Mouse (Mus musculus): ENCODE results near the gene Pate2. TPM values are rescaled to one million over a fixed set of nuclear protein-coding genes. Genes with fewer than 3 reads are reported as not detected.
"Not testable (repeated sequence)": the region's sequence is repeated elsewhere in the genome, so short reads cannot be mapped to it uniquely, and the experiment has no call there.

The Pate2 gene
- polyA plus RNA-seq, 1 experiment from 2014 or later = 2.4 TPM

- H3K27ac ChIP-seq (replicated peaks) = no peak overlapping the region
- no peak for ATAC-seq (ENCODE audit: low FRiP score, low read depth)
- H3K36me3 ChIP-seq = no peaks in the 10 kb centered on the region
- no peaks in the 10 kb centered on the region for H3K4me1 ChIP-seq
- H3K9me3 ChIP-seq = no peaks in the 10 kb centered on the region
- WGBS = 33% methylated on average over 2 of the region's 2 CpGs
- no peaks in the 10 kb centered on the region for H3K27me3 ChIP-seq
- no peak overlapping the region for H3K9ac ChIP-seq (replicated peaks)
- no peak overlapping the region for H3K4me3 ChIP-seq
- H3K4me2 ChIP-seq (replicated peaks) = no peak overlapping the region
Observed at GRCm38 (mm10) chr9:35614005-35614404, 43.9 kb downstream of the Pate2 start.

GRCm38 (mm10) chr9:35616784-35617183 is 46.7 kb downstream of the Pate2 start:
- not testable (repeated sequence) for H3K4me3 ChIP-seq; ATAC-seq (ENCODE audit: low FRiP score, low read depth); H3K27me3 ChIP-seq; H3K9ac ChIP-seq (replicated peaks); H3K9me3 ChIP-seq; H3K27ac ChIP-seq (replicated peaks); H3K36me3 ChIP-seq; H3K4me1 ChIP-seq; H3K4me2 ChIP-seq (replicated peaks)
- 80% methylated on average over 2 of the region's 2 CpGs for WGBS

GRCm38 (mm10) chr9:35632981-35633380 is 62.9 kb downstream of the Pate2 start:
- 96% methylated on average over 1 of the region's 1 CpGs for WGBS
- H3K9ac ChIP-seq (replicated peaks) = no peak overlapping the region
- no peak overlapping the region for H3K27ac ChIP-seq (replicated peaks)
- H3K4me2 ChIP-seq (replicated peaks) = no peak overlapping the region
- peaks cover 3% of the 10 kb centered on the region; the same call in 1 of the 2 replicates for H3K9me3 ChIP-seq
- no peaks in the 10 kb centered on the region for H3K36me3 ChIP-seq
- H3K27me3 ChIP-seq = no peaks in the 10 kb centered on the region
- H3K4me3 ChIP-seq = no peak overlapping the region
- no peak for ATAC-seq (ENCODE audit: low FRiP score, low read depth)
- H3K4me1 ChIP-seq = no peaks in the 10 kb centered on the region

- Histone ChIP-seq H3K9me3 (0 out of 2 replicates have a peak, but pooled peaks cover 5% of the 10 kb centered on the region), H3K4me1 (no peaks in the 10 kb centered on the region), H3K36me3 (no peaks in the 10 kb centered on the region), H3K4me3 (no peak within 1 kb of the TSS), H3K27me3 (no peaks in the 10 kb centered on the region), H3K4me2 (replicated peaks) (no peak within 1 kb of the TSS), H3K9ac (replicated peaks) (no peak within 1 kb of the TSS), H3K27ac (replicated peaks) (no peak within 1 kb of the TSS)
- WGBS = 75% methylated on average over 1 of the region's 1 CpGs
- ATAC-seq (ENCODE audit: low FRiP score, low read depth) = no peak
Observed at GRCm38 (mm10) chr9:35648102-35648501, 78.0 kb downstream of the Pate2 start, which contains the start of gene Pate3. Gene Pate3, minus strand, starts transcription at chr9:35648202.

GRCm38 (mm10) chr9:35673557-35673956 is 103.5 kb downstream of the Pate2 start:
- WGBS = 83% methylated on average over 2 of the region's 2 CpGs
- no peaks in the 10 kb centered on the region for H3K4me1 ChIP-seq
- no peaks in the 10 kb centered on the region for H3K36me3 ChIP-seq
- H3K9me3 ChIP-seq = 0 out of 2 replicates have a peak, but pooled peaks cover 5% of the 10 kb centered on the region
- H3K9ac ChIP-seq (replicated peaks) = no peak overlapping the region
- no peak for ATAC-seq (ENCODE audit: low FRiP score, low read depth)
- H3K4me3 ChIP-seq = no peak overlapping the region
- H3K27me3 ChIP-seq = no peaks in the 10 kb centered on the region
- H3K4me2 ChIP-seq (replicated peaks) = no peak overlapping the region
- H3K27ac ChIP-seq (replicated peaks) = no peak overlapping the region

- WGBS = 49% methylated on average over 1 of the region's 1 CpGs
Observed at GRCm38 (mm10) chr9:35687013-35687412, 116.9 kb downstream of the Pate2 start, which contains the start of gene Pate1. Gene Pate1, minus strand, starts transcription at chr9:35687390.

GRCm38 (mm10) chr9:35691924-35692323 is 121.8 kb downstream of the Pate2 start:
- no peak overlapping the region for H3K27ac ChIP-seq (replicated peaks)
- H3K4me2 ChIP-seq (replicated peaks) = no peak overlapping the region
- H3K4me3 ChIP-seq = no peak overlapping the region
- no peaks in the 10 kb centered on the region for H3K36me3 ChIP-seq
- peaks cover 8% of the 10 kb centered on the region; the same call in 1 of the 2 replicates for H3K9me3 ChIP-seq
- H3K4me1 ChIP-seq = no peaks in the 10 kb centered on the region
- ATAC-seq (ENCODE audit: low FRiP score, low read depth) = no peak
- no peaks in the 10 kb centered on the region for H3K27me3 ChIP-seq
- H3K9ac ChIP-seq (replicated peaks) = no peak overlapping the region

More at GRCm38 (mm10) chr9:35687013-35687412, 116.9 kb downstream of the Pate2 start, which contains the start of gene Pate1:
- Histone ChIP-seq H3K4me1 (no peaks in the 10 kb centered on the region), H3K27me3 (no peaks in the 10 kb centered on the region), H3K4me3 (no peak within 1 kb of the TSS), H3K36me3 (no peaks in the 10 kb centered on the region), H3K9ac (replicated peaks) (no peak within 1 kb of the TSS), H3K27ac (replicated peaks) (no peak within 1 kb of the TSS), H3K4me2 (replicated peaks) (no peak within 1 kb of the TSS), H3K9me3 (no peaks in the 10 kb centered on the region)
- no peak for ATAC-seq (ENCODE audit: low FRiP score, low read depth)

- Histone ChIP-seq H3K9me3 (peaks cover 5% of the 10 kb centered on the region; the same call in 1 of the 2 replicates), H3K27me3 (no peaks in the 10 kb centered on the region), H3K4me2 (replicated peaks) (no peak overlapping the region), H3K4me3 (no peak overlapping the region), H3K36me3 (no peaks in the 10 kb centered on the region), H3K4me1 (no peaks in the 10 kb centered on the region), H3K27ac (replicated peaks) (no peak overlapping the region), H3K9ac (replicated peaks) (no peak overlapping the region)
- ATAC-seq (ENCODE audit: low FRiP score, low read depth) = no peak
Observed at GRCm38 (mm10) chr9:35707265-35707664, 137.2 kb downstream of the Pate2 start.

Other genes starting within 250 kb of the Pate2 start
- 19.7 and 22.8 TPM in 2 replicates for gene Cdon, start 149.2 kb upstream of the Pate2 start, polyA plus RNA-seq (2016; fragmentation: Nextera tagmentation; extraction: Ambion mirVana)
- gene Gm1113, start 52.0 kb upstream of the Pate2 start, polyA plus RNA-seq (2016; fragmentation: Nextera tagmentation; extraction: Ambion mirVana) = not detected in 2 replicates
- gene Ddx25, start 11.8 kb upstream of the Pate2 start, polyA plus RNA-seq (2016; fragmentation: Nextera tagmentation; extraction: Ambion mirVana) = 10.6 and 11.0 TPM in 2 replicates
- gene Pus3, start 11.7 kb upstream of the Pate2 start, polyA plus RNA-seq (2016; fragmentation: Nextera tagmentation; extraction: Ambion mirVana) = 17.0 and 17.1 TPM in 2 replicates
- 26.8 and 27.7 TPM in 2 replicates for gene Hyls1, start 114 bp downstream of the Pate2 start, polyA plus RNA-seq (2016; fragmentation: Nextera tagmentation; extraction: Ambion mirVana)
- gene Pate4, start 41.7 kb downstream of the Pate2 start, polyA plus RNA-seq (2016; fragmentation: Nextera tagmentation; extraction: Ambion mirVana) = not detected in 2 replicates
- gene Pate3, start 77.9 kb downstream of the Pate2 start, polyA plus RNA-seq (2016; fragmentation: Nextera tagmentation; extraction: Ambion mirVana) = not detected in 2 replicates
- not detected in 2 replicates for gene Pate1, start 117.1 kb downstream of the Pate2 start, polyA plus RNA-seq (2016; fragmentation: Nextera tagmentation; extraction: Ambion mirVana)
- gene Gm17677, start 170.8 kb downstream of the Pate2 start, polyA plus RNA-seq (2016; fragmentation: Nextera tagmentation; extraction: Ambion mirVana) = not detected in 2 replicates
- not detected in 2 replicates for gene Gm17727, start 207.8 kb downstream of the Pate2 start, polyA plus RNA-seq (2016; fragmentation: Nextera tagmentation; extraction: Ambion mirVana)
- not detected in 2 replicates for gene Gm27235, start 219.8 kb downstream of the Pate2 start, polyA plus RNA-seq (2016; fragmentation: Nextera tagmentation; extraction: Ambion mirVana)
- gene D730048I06Rik, start 219.8 kb downstream of the Pate2 start, polyA plus RNA-seq (2016; fragmentation: Nextera tagmentation; extraction: Ambion mirVana) = not detected in 2 replicates

All from midbrain, embryonic 12.5 days (tissue).